Mouse (Mus musculus): Measurements from ENCODE around the gene Mslnl. TPM values are rescaled to one million over a fixed set of nuclear protein-coding genes. Genes with fewer than 3 reads are reported as not detected.

The Mslnl gene
- polyA plus RNA-seq, 1 experiment: not detected

- Histone ChIP-seq H3K27ac (ENCODE audit: insufficient read depth, low read length) (no peak overlapping the region), H3K4me1 (ENCODE audit: control insufficient read depth, insufficient read depth, low read length) (no peaks in the 10 kb centered on the region), H3K4me3 (ENCODE audit: insufficient read depth, low read length) (no peak overlapping the region)
- TF ChIP-seq POLR2A (IDR thresholded peaks at IDR 0.05; ENCODE audit: low read depth, low read length) (no peak), CTCF (IDR thresholded peaks at IDR 0.05; ENCODE audit: borderline replicate concordance, insufficient read depth, low read length) (no peak)
These were observed 42.1 kb downstream of the Mslnl start for GRCm38 (mm10) chr17:25777948-25778347.

- TF ChIP-seq POLR2A (IDR thresholded peaks at IDR 0.05; ENCODE audit: low read depth, low read length) (no peak), CTCF (IDR thresholded peaks at IDR 0.05; ENCODE audit: borderline replicate concordance, insufficient read depth, low read length) (no peak)
- no peak overlapping the region for H3K4me3 ChIP-seq (ENCODE audit: insufficient read depth, low read length)
- H3K27ac ChIP-seq (ENCODE audit: insufficient read depth, low read length): no peak overlapping the region
- H3K4me1 ChIP-seq (ENCODE audit: control insufficient read depth, insufficient read depth, low read length): no peaks in the 10 kb centered on the region
These were observed 45.5 kb downstream of the Mslnl start for GRCm38 (mm10) chr17:25781339-25781738.

DNA sequence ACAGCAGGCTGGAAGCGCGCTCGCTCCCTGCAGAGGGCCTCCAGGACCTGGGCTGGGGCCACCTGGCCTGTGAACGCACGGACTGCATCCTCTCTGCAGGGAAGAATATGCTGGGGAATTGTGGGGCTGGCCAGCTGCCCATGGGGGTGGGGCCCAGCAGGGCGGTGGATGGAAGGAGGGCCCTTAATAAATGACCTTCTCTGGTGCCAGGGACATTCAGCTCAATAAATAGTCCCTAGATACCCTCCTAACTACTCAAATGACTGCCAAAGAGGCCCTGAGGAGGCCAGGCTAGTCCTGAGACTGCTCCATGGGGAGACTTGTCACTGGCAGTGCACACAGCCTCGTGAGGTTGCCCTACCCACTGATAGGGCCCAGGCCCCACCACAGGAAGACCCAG lies 47.2 kb downstream of the Mslnl start:
- H3K4me3 ChIP-seq (ENCODE audit: insufficient read depth, low read length): no peak overlapping the region
- no peak overlapping the region for H3K27ac ChIP-seq (ENCODE audit: insufficient read depth, low read length)
- no peaks in the 10 kb centered on the region for H3K4me1 ChIP-seq (ENCODE audit: control insufficient read depth, insufficient read depth, low read length)
- TF ChIP-seq CTCF (IDR thresholded peaks at IDR 0.05; ENCODE audit: borderline replicate concordance, insufficient read depth, low read length): no peak
- TF ChIP-seq POLR2A (IDR thresholded peaks at IDR 0.05; ENCODE audit: low read depth, low read length): no peak

- Histone ChIP-seq H3K27ac (ENCODE audit: insufficient read depth, low read length) (no peak overlapping the region), H3K4me3 (ENCODE audit: insufficient read depth, low read length) (0 out of 2 replicates have a peak overlapping the region, but pooled peaks have one; percentile 73), H3K4me1 (ENCODE audit: control insufficient read depth, insufficient read depth, low read length) (no peaks in the 10 kb centered on the region)
- no peak for TF ChIP-seq POLR2A (IDR thresholded peaks at IDR 0.05; ENCODE audit: low read depth, low read length)
- no peak for TF ChIP-seq CTCF (IDR thresholded peaks at IDR 0.05; ENCODE audit: borderline replicate concordance, insufficient read depth, low read length)
These were observed 48.2 kb downstream of the Mslnl start for GRCm38 (mm10) chr17:25783861-25784574.

GRCm38 (mm10) chr17:25785281-25785745 lies 49.5 kb downstream of the Mslnl start, which contains the start of gene Haghl:
Gene Haghl (minus strand): TSS chr17:25785673.
- Histone ChIP-seq H3K27ac (ENCODE audit: insufficient read depth, low read length) (peak within 1 kb of the TSS; percentile 68), H3K4me1 (ENCODE audit: control insufficient read depth, insufficient read depth, low read length) (no peaks in the 10 kb centered on the region), H3K4me3 (ENCODE audit: insufficient read depth, low read length) (peak within 1 kb of the TSS; percentile 73)
- TF ChIP-seq POLR2A (IDR thresholded peaks at IDR 0.05; ENCODE audit: low read depth, low read length) (peak; percentile 93), CTCF (IDR thresholded peaks at IDR 0.05; ENCODE audit: borderline replicate concordance, insufficient read depth, low read length) (no peak)

DNA sequence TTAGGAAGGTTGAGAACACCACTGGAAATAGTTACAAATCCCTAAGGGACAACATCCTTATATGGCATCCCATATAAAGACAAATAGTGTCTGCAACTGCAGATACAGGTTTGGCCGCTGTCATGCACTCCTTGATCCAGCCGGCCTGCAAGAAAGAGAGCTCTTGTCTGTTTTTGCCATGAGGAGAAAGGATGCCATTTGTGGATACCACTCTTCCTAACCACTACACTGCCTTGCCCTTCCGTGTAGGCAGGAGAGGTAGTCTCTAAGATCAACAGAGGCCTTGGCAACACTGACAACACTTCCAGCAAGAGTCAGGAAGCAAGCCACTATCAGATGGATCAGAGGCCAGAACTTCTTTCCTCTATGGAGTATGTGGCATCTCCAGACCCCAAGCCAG lies 50.4 kb downstream of the Mslnl start, which contains the start of gene Ccdc78:
Ccdc78 (plus strand) TSS at position 301 of the 400 bp plus-strand sequence.
- TF ChIP-seq CTCF (IDR thresholded peaks at IDR 0.05; ENCODE audit: borderline replicate concordance, insufficient read depth, low read length) (no peak), POLR2A (IDR thresholded peaks at IDR 0.05; ENCODE audit: low read depth, low read length) (no peak; the same call in 1 of the 2 replicates)
- Histone ChIP-seq H3K27ac (ENCODE audit: insufficient read depth, low read length) (peak within 1 kb of the TSS; percentile 68; the same call in 1 of the 2 replicates), H3K4me1 (ENCODE audit: control insufficient read depth, insufficient read depth, low read length) (no peaks in the 10 kb centered on the region), H3K4me3 (ENCODE audit: insufficient read depth, low read length) (peak within 1 kb of the TSS; percentile 73)

GRCm38 (mm10) chr17:25786781-25787504 lies 51.1 kb downstream of the Mslnl start:
- Histone ChIP-seq H3K4me3 (ENCODE audit: insufficient read depth, low read length) (no peak overlapping the region), H3K4me1 (ENCODE audit: control insufficient read depth, insufficient read depth, low read length) (no peaks in the 10 kb centered on the region), H3K27ac (ENCODE audit: insufficient read depth, low read length) (no peak overlapping the region)
- 0 out of 2 replicates have a peak, but pooled peaks have one; percentile 1 for TF ChIP-seq POLR2A (IDR thresholded peaks at IDR 0.05; ENCODE audit: low read depth, low read length)
- no peak for TF ChIP-seq CTCF (IDR thresholded peaks at IDR 0.05; ENCODE audit: borderline replicate concordance, insufficient read depth, low read length)

DNA sequence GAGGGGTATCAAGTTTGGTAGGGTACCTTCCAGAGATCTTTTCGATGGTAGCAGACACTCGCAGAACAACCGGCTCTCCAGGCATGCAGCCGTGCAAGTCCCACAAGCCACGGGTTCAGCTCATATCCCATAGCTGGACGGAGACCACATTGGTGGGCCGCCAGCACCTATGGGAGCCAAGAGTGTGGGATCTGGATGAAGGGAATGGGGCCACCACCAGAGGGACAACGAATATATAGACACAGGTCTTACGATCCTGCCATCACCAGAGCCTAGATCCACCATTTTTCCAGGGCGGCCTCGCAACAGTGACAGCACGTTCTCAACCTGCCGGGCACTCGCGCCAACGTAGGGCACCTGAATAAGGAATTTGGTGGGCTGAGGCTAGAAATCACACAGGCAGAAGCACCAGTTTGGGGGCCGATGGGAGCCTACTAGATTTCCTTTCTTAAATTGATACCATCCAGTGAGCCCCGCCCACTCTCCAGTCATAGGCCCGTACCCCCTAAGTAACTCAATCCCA lies 55.5 kb downstream of the Mslnl start:
- no peak for TF ChIP-seq CTCF (IDR thresholded peaks at IDR 0.05; ENCODE audit: borderline replicate concordance, insufficient read depth, low read length)
- TF ChIP-seq POLR2A (IDR thresholded peaks at IDR 0.05; ENCODE audit: low read depth, low read length): 0 out of 2 replicates have a peak, but pooled peaks have one; percentile 5
- H3K27ac ChIP-seq (ENCODE audit: insufficient read depth, low read length): no peak overlapping the region
- peak overlapping the region; percentile 55 for H3K4me3 ChIP-seq (ENCODE audit: insufficient read depth, low read length)
- peaks cover 7% of the 10 kb centered on the region; the same call in 1 of the 2 replicates for H3K4me1 ChIP-seq (ENCODE audit: control insufficient read depth, insufficient read depth, low read length)

- peaks cover 7% of the 10 kb centered on the region; the same call in 1 of the 2 replicates for H3K4me1 ChIP-seq (ENCODE audit: control insufficient read depth, insufficient read depth, low read length)
- TF ChIP-seq CTCF (IDR thresholded peaks at IDR 0.05; ENCODE audit: borderline replicate concordance, insufficient read depth, low read length) (no peak), POLR2A (IDR thresholded peaks at IDR 0.05; ENCODE audit: low read depth, low read length) (peak; percentile 92)
These were observed 56.1 kb downstream of the Mslnl start for GRCm38 (mm10) chr17:25791843-25792527.

More at GRCm38 (mm10) chr17:25791843-25792527, 56.1 kb downstream of the Mslnl start:
- peak overlapping the region; percentile 55 for H3K4me3 ChIP-seq (ENCODE audit: insufficient read depth, low read length)
- peak overlapping the region; percentile 86 for H3K27ac ChIP-seq (ENCODE audit: insufficient read depth, low read length)
